Mouse (Mus musculus): ENCODE measurements around the gene Tril. TPM values are rescaled to one million over a fixed set of nuclear protein-coding genes. Genes with fewer than 3 reads are reported as not detected.

Gene Tril
- polyA plus RNA-seq, 1 experiment: not detected

DNA sequence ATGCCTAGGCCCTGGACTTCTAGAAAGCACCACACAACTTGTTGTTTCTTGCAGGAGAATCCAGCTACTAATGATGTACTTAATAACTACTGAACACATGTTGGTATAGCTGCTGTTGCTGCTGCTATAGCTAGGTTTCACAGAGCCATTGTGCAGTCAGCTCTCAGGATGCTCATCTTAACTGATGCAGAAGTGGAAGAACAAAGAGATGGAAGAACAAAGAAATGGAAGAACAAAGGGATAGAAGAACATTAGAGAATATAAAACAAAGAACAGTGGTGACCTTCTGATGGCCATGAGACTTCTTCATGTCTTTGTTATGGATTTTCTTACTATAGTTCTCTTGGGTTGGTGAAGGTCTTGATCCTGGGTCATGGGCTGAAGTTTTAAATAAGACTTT is 6.4 kb downstream of the Tril start:
- Histone ChIP-seq H3K4me3 (ENCODE audit: insufficient read depth, low read depth, low read length) (no peak overlapping the region), H3K27ac (ENCODE audit: insufficient read depth, low read depth, low read length) (no peak overlapping the region), H3K4me1 (ENCODE audit: control insufficient read depth, insufficient read depth, low read length) (peaks cover 16% of the 10 kb centered on the region)
- TF ChIP-seq POLR2A (IDR thresholded peaks at IDR 0.05; ENCODE audit: insufficient read depth, low read depth, low read length) (no peak), CTCF (IDR thresholded peaks at IDR 0.05; ENCODE audit: insufficient read depth, low read depth, low read length) (no peak)

DNA sequence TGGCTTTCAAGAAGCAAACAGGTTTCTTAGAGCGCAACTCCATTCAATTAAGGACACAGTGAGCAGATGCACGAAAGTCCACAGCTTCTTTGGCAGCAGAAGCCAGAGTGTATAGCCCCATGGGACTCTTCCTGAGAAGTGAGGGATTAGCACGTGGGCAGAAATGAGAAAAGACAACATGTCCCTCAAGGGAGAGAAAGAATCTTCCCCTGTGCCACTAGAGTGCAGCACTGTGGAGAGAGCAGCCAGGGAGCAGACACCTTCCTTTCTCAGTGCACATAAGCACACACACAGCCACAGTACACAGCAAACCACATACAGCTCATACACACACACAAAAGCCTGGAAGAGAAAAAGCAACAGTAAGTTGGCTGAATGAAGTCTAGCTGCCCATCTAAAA is 8.4 kb downstream of the Tril start:
- 76% methylated on average over 3 of the region's 3 CpGs for WGBS
- Histone ChIP-seq H3K4me1 (ENCODE audit: control insufficient read depth, insufficient read depth, low read length) (no peaks in the 10 kb centered on the region), H3K27ac (ENCODE audit: insufficient read depth, low read depth, low read length) (no peak overlapping the region), H3K4me3 (ENCODE audit: insufficient read depth, low read depth, low read length) (no peak overlapping the region)
- TF ChIP-seq POLR2A (IDR thresholded peaks at IDR 0.05; ENCODE audit: insufficient read depth, low read depth, low read length) (no peak), CTCF (IDR thresholded peaks at IDR 0.05; ENCODE audit: insufficient read depth, low read depth, low read length) (no peak)

DNA sequence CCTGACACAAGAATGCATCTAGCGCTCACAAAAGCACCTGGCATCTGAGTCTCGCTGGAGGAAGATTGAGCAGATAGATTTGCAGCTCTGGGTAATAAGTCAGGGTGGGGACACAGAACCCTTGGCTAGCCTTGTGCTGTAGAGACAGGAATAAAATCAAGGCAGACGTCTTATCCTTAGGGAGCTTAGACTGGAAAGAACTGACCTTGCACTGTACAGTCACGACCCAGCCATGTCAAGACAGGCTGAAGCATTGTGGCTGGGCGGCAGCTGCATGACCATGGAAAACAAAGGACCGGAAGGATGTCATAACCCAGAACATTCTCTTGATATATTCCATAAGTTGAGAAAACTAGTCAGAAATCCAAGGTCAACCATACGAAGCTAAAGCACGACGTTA is 11.8 kb downstream of the Tril start:
- H3K4me1 ChIP-seq (ENCODE audit: control insufficient read depth, insufficient read depth, low read length): no peaks in the 10 kb centered on the region
- no peak for TF ChIP-seq POLR2A (IDR thresholded peaks at IDR 0.05; ENCODE audit: insufficient read depth, low read depth, low read length)
- no peak for TF ChIP-seq CTCF (IDR thresholded peaks at IDR 0.05; ENCODE audit: insufficient read depth, low read depth, low read length)
- 96% methylated on average over 9 of the region's 9 CpGs for WGBS
- no peak overlapping the region for H3K4me3 ChIP-seq (ENCODE audit: insufficient read depth, low read depth, low read length)
- no peak overlapping the region for H3K27ac ChIP-seq (ENCODE audit: insufficient read depth, low read depth, low read length)

DNA sequence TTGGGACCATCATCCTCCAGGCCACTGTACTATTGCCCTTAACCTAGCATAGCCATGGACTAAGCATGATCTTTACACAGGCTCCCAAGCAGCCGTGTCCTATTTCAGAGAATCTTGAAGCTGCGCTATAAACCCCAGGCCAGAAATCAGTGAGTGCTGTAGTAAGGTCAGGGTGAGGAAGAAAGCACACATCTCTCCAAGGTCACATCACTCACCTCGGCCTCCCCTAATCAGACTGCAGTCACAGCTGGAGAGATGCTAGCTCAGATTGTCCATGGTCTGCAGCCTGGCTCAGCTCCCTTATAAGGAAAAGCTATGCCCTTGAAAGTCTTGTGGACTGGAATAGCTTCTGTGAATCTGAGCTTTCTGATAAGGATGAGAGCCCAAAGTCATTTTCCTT is 13.4 kb downstream of the Tril start:
- peaks cover 2% of the 10 kb centered on the region; the same call in 1 of the 2 replicates for H3K4me1 ChIP-seq (ENCODE audit: control insufficient read depth, insufficient read depth, low read length)
- no peak overlapping the region for H3K27ac ChIP-seq (ENCODE audit: insufficient read depth, low read depth, low read length)
- no peak overlapping the region for H3K4me3 ChIP-seq (ENCODE audit: insufficient read depth, low read depth, low read length)
- TF ChIP-seq CTCF (IDR thresholded peaks at IDR 0.05; ENCODE audit: insufficient read depth, low read depth, low read length) (no peak), POLR2A (IDR thresholded peaks at IDR 0.05; ENCODE audit: insufficient read depth, low read depth, low read length) (no peak)
- WGBS: 96% methylated on average over 3 of the region's 3 CpGs

DNA sequence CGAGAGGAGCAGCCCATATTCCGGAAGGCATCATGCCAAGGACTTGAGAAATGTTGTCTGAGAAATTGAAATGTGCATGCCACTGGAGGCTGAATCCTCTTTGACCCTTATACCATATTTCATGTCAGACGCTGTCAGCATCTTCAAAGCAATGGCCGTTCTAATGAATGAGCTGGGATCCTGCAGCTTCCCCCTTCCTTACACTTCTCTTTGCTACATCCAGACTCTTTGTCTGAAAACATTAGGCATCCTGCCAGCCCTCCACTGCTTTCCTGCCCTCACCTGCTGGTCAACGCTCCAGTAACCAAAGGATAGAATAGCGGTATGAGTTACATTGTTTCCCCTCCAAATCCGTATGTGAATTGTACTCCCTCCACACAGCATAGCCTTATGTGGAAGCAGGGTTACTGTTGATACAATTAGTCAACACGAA is 14.0 kb downstream of the Tril start:
- Histone ChIP-seq H3K4me3 (ENCODE audit: insufficient read depth, low read depth, low read length) (no peak overlapping the region), H3K4me1 (ENCODE audit: control insufficient read depth, insufficient read depth, low read length) (peaks cover 5% of the 10 kb centered on the region), H3K27ac (ENCODE audit: insufficient read depth, low read depth, low read length) (no peak overlapping the region)
- 78% methylated on average over 8 of the region's 8 CpGs for WGBS
- no peak for TF ChIP-seq POLR2A (IDR thresholded peaks at IDR 0.05; ENCODE audit: insufficient read depth, low read depth, low read length)
- no peak for TF ChIP-seq CTCF (IDR thresholded peaks at IDR 0.05; ENCODE audit: insufficient read depth, low read depth, low read length)

DNA sequence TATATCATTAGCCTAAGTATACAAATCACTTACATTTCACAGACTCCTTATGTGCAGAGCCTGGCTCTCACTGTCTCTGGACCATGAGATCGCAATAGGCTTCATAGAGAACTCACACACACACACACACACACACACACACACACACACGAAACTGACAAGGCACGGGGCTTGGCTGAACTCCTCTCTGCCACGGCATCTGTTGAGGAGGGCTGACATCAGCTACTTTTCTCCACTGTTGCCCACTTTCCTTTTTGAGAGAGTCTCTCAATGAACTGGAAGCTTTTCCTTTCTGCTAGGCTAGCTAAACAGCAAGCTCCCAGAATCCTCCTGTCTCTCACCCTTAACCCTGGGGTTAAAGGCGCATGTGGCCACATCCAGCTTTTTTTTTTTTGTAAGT is 14.6 kb downstream of the Tril start:
- H3K27ac ChIP-seq (ENCODE audit: insufficient read depth, low read depth, low read length): no peak overlapping the region
- no peak for TF ChIP-seq POLR2A (IDR thresholded peaks at IDR 0.05; ENCODE audit: insufficient read depth, low read depth, low read length)
- no peak for TF ChIP-seq CTCF (IDR thresholded peaks at IDR 0.05; ENCODE audit: insufficient read depth, low read depth, low read length)
- 82% methylated on average over 5 of the region's 5 CpGs for WGBS
- H3K4me3 ChIP-seq (ENCODE audit: insufficient read depth, low read depth, low read length): no peak overlapping the region
- peaks cover 5% of the 10 kb centered on the region for H3K4me1 ChIP-seq (ENCODE audit: control insufficient read depth, insufficient read depth, low read length)

DNA sequence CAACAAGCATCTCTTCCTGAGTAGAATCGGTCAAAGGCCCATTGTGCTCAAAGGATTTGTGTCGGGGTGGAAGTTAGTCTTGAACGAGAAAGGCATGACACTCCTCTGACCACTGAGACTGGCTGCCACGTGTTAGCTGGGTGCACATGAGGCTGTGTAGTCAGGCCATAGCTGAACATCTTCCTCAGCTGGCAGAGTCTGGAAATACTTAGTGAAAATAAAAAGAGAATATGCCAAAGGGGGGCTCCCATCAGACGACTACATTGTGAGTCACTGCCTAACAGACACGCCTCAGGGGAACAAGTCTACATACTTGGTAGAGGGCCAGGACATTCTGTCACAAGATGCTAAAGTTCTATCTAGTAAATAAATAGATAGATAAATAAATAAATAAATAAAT is 16.5 kb downstream of the Tril start:
- 84% methylated on average over 6 of the region's 6 CpGs for WGBS
- Histone ChIP-seq H3K27ac (ENCODE audit: insufficient read depth, low read depth, low read length) (no peak overlapping the region), H3K4me3 (ENCODE audit: insufficient read depth, low read depth, low read length) (no peak overlapping the region), H3K4me1 (ENCODE audit: control insufficient read depth, insufficient read depth, low read length) (peaks cover 5% of the 10 kb centered on the region)
- TF ChIP-seq CTCF (IDR thresholded peaks at IDR 0.05; ENCODE audit: insufficient read depth, low read depth, low read length): no peak
- TF ChIP-seq POLR2A (IDR thresholded peaks at IDR 0.05; ENCODE audit: insufficient read depth, low read depth, low read length): no peak

DNA sequence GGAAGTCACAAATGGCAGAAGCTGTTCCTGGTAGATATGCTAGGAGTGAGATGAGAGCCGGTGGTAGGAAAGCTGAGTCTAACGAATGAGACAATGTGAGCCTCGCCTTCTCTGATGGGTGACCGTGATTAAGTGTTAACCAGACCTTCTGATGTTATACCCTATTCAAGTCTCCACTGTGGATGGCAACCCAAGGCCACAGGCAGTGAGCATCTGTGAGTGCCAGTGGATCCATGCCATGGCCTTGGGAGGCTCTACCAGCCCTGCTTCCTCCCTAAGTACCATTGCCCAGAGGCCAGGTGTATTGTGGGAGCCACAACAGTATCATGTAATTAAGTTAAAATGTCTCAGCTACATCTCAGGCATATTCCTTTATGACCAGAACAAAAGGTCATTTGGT is 17.1 kb downstream of the Tril start:
- peaks cover 5% of the 10 kb centered on the region for H3K4me1 ChIP-seq (ENCODE audit: control insufficient read depth, insufficient read depth, low read length)
- TF ChIP-seq CTCF (IDR thresholded peaks at IDR 0.05; ENCODE audit: insufficient read depth, low read depth, low read length) (no peak), POLR2A (IDR thresholded peaks at IDR 0.05; ENCODE audit: insufficient read depth, low read depth, low read length) (no peak)
- H3K27ac ChIP-seq (ENCODE audit: insufficient read depth, low read depth, low read length): no peak overlapping the region
- H3K4me3 ChIP-seq (ENCODE audit: insufficient read depth, low read depth, low read length): no peak overlapping the region
- over 99% methylated on average over 4 of the region's 4 CpGs for WGBS

DNA sequence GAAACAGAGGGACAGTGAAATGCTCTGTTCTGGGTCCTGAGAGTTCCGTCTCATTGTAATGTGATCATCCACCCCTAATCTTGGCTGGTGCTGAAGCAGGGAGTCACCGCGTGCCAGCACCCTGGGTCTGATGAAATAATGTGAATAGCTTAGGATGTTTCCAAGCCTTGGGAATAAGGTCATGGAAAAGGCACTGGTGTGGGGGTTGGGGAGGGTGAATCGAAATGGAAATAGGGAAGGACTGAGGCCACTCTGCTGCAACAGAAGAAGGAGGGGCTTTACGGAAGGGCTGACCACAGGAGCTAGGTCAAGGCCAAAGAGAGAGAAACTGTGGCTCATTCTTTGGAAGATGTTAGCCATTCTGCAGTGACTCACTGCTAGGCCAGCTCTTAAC is 18.7 kb downstream of the Tril start:
- Histone ChIP-seq H3K4me3 (ENCODE audit: insufficient read depth, low read depth, low read length) (no peak overlapping the region), H3K27ac (ENCODE audit: insufficient read depth, low read depth, low read length) (no peak overlapping the region), H3K4me1 (ENCODE audit: control insufficient read depth, insufficient read depth, low read length) (peaks cover 5% of the 10 kb centered on the region)
- TF ChIP-seq POLR2A (IDR thresholded peaks at IDR 0.05; ENCODE audit: insufficient read depth, low read depth, low read length) (no peak), CTCF (IDR thresholded peaks at IDR 0.05; ENCODE audit: insufficient read depth, low read depth, low read length) (no peak)
- 57% methylated on average over 5 of the region's 5 CpGs for WGBS

DNA sequence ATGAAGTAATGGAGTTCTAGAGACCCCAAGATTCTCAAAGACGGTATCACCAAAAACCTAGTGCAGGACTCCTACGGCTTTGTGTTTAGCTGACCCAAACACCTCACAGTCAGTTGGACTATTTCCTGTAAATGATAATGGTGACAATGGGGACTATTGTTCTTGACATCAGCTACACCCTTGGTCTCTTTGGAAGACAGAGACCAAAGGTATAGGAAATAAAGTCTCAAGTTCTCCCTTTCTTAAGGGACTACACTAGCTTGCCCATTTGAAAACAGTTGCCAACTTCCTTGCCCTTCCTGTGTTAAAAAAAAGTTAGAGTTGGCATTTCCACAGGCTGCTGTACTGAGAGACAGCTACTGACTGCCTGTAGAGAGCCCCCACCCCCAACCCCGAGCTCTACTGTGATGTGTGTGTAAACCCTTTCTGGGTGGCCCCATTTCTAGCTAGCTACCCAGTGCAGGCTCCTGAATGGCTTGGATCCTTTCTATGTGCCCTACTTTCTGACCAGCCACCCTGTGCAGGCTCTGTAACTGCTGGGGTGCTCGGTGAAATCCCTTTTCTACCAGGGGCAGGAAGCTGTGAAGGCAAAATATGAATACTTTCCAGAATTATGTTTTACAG is 19.2 kb downstream of the Tril start:
- no peak overlapping the region for H3K27ac ChIP-seq (ENCODE audit: insufficient read depth, low read depth, low read length)
- H3K4me3 ChIP-seq (ENCODE audit: insufficient read depth, low read depth, low read length): no peak overlapping the region
- peaks cover 5% of the 10 kb centered on the region for H3K4me1 ChIP-seq (ENCODE audit: control insufficient read depth, insufficient read depth, low read length)
- 58% methylated on average over 4 of the region's 4 CpGs for WGBS
- TF ChIP-seq CTCF (IDR thresholded peaks at IDR 0.05; ENCODE audit: insufficient read depth, low read depth, low read length): no peak
- TF ChIP-seq POLR2A (IDR thresholded peaks at IDR 0.05; ENCODE audit: insufficient read depth, low read depth, low read length): no peak

Measured in olfactory bulb, adult 2 months (tissue).